Mouse (Mus musculus): ENCODE measurements around the gene Ccdc103. TPM values are rescaled to one million over a fixed set of nuclear protein-coding genes. Genes with fewer than 3 reads are reported as not detected.

The Ccdc103 gene
- 0.79 and 1.2 TPM in 2 replicates for polyA plus RNA-seq (2015; fragmentation: Nextera tagmentation; extraction: Ambion mirVana)

DNA sequence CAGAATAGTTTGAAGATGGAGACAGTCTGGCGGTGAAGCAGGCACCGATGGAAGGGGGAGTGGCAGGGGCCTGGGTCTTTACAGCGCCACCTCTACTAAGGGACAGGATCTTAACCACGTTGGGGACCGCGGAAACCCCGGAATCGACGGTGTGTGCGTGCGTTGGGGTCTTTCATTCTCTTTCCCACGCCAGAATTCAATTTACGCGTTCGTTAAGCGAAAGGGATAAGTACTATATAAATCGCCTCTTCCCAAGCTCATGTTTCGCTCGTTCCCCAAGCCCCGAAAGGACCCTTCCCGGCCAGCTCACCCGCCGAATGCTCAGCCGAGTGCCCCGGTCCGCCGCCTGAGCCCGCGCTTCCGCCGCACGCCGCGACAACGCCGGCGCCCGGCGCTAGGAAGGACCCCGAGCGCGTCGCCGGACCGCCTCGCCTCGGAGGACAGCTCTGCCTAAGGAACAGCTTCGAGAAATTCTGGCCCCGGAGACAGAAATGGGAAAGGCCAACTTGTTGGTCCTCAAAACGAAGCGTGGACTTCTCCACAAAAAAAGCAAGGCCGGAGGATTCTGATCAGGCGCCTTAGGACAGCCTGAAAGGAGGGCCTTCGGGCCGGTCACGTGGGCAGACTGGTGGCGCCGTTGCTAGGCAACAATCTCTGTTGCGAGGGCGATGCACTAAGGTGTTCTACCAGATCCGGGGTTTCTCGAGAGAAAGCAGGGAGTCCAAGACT lies at the start of gene Ccdc103, which contains the start of gene Eftud2:
Gene Ccdc103 (plus strand): TSS at position 620 of the 729 bp plus-strand sequence.
Gene Eftud2 (minus strand): TSS at position 401 of the 729 bp plus-strand sequence.
- H3K4me1 ChIP-seq: peaks cover 14% of the 10 kb centered on the region
- WGBS: under 1% methylated on average over 62 of the region's 62 CpGs
- peak; percentile 60; the same call in 1 of the 2 replicates for ATAC-seq (ENCODE audit: insufficient number of reproducible peaks, insufficient read depth, low FRiP score, low TSS enrichment, low read depth)

GRCm38 (mm10) chr11:102832700-102833297 lies 48.2 kb upstream of the Ccdc103 start:
- no peak for ATAC-seq (ENCODE audit: insufficient number of reproducible peaks, insufficient read depth, low FRiP score, low TSS enrichment, low read depth)
- H3K4me2 ChIP-seq: no peak overlapping the region
- no peaks in the 10 kb centered on the region for H3K27me3 ChIP-seq
- peaks cover 7% of the 10 kb centered on the region for H3K4me1 ChIP-seq
- H3K9ac ChIP-seq: 0 out of 2 replicates have a peak overlapping the region, but pooled peaks have one; percentile 2
- H3K36me3 ChIP-seq: peaks cover 17% of the 10 kb centered on the region
- 55% methylated on average over 18 of the region's 18 CpGs for WGBS
- peak overlapping the region; percentile 23; the same call in 1 of the 2 replicates for H3K27ac ChIP-seq
- no peak overlapping the region for H3K4me3 ChIP-seq
- H3K9me3 ChIP-seq: no peaks in the 10 kb centered on the region

More for the DNA sequence above, at the start of gene Ccdc103, which contains the start of gene Eftud2:
- Histone ChIP-seq H3K9ac (peak within 1 kb of the TSS; percentile 89), H3K4me3 (peak within 1 kb of the TSS; percentile 85), H3K27ac (peak within 1 kb of the TSS; percentile 84), H3K4me2 (peak within 1 kb of the TSS; percentile 69), H3K36me3 (peaks cover 19% of the 10 kb centered on the region), H3K9me3 (no peaks in the 10 kb centered on the region), H3K27me3 (peaks cover 19% of the 10 kb centered on the region)

- Histone ChIP-seq H3K9me3 (no peaks in the 10 kb centered on the region), H3K36me3 (peaks cover 31% of the 10 kb centered on the region), H3K27ac (no peak overlapping the region), H3K9ac (no peak overlapping the region), H3K4me2 (no peak overlapping the region), H3K4me3 (no peak overlapping the region), H3K27me3 (no peaks in the 10 kb centered on the region), H3K4me1 (peaks cover 5% of the 10 kb centered on the region; the same call in 1 of the 2 replicates)
- 83% methylated on average over 10 of the region's 10 CpGs for WGBS
- no peak for ATAC-seq (ENCODE audit: insufficient number of reproducible peaks, insufficient read depth, low FRiP score, low TSS enrichment, low read depth)
Measured at GRCm38 (mm10) chr11:102834219-102834618, 46.8 kb upstream of the Ccdc103 start.

- H3K4me2 ChIP-seq: no peak within 1 kb of the TSS
- no peak within 1 kb of the TSS for H3K9ac ChIP-seq
- H3K4me3 ChIP-seq: no peak within 1 kb of the TSS
- ATAC-seq (ENCODE audit: insufficient number of reproducible peaks, insufficient read depth, low FRiP score, low TSS enrichment, low read depth): no peak
- peaks cover 44% of the 10 kb centered on the region for H3K36me3 ChIP-seq
- H3K9me3 ChIP-seq: no peaks in the 10 kb centered on the region
- H3K27me3 ChIP-seq: no peaks in the 10 kb centered on the region
- 80% methylated on average over 4 of the region's 4 CpGs for WGBS
- H3K27ac ChIP-seq: no peak within 1 kb of the TSS
- peaks cover 5% of the 10 kb centered on the region; the same call in 1 of the 2 replicates for H3K4me1 ChIP-seq
Measured at GRCm38 (mm10) chr11:102835549-102835948, 45.5 kb upstream of the Ccdc103 start, which contains the start of gene Higd1b. Gene Higd1b, plus strand, starts transcription at chr11:102835849.

DNA sequence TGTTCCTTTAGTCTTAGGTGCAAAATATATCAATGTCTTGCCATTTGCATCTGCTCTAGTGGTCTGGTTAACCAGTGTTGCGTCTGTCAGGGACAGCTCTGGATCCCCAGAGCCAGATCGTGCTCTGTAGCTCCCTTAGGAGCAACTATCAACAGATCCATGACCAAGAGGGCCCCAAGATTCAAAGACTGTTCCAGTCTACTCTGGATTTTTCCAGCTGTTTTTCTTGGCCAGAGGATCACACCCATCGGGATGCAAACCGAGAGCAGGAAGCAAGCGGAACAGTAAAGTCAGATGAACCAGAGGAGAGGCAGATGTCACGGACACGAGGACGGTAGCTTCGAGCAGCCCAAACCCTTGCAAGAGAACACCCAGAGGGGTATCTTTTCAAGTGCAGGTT lies 44.9 kb upstream of the Ccdc103 start:
- no peak overlapping the region for H3K27ac ChIP-seq
- H3K36me3 ChIP-seq: peaks cover 49% of the 10 kb centered on the region
- H3K9me3 ChIP-seq: no peaks in the 10 kb centered on the region
- peaks cover 5% of the 10 kb centered on the region; the same call in 1 of the 2 replicates for H3K4me1 ChIP-seq
- H3K9ac ChIP-seq: no peak overlapping the region
- WGBS: 76% methylated on average over 9 of the region's 9 CpGs
- ATAC-seq (ENCODE audit: insufficient number of reproducible peaks, insufficient read depth, low FRiP score, low TSS enrichment, low read depth): no peak
- no peak overlapping the region for H3K4me2 ChIP-seq
- H3K4me3 ChIP-seq: no peak overlapping the region
- no peaks in the 10 kb centered on the region for H3K27me3 ChIP-seq

DNA sequence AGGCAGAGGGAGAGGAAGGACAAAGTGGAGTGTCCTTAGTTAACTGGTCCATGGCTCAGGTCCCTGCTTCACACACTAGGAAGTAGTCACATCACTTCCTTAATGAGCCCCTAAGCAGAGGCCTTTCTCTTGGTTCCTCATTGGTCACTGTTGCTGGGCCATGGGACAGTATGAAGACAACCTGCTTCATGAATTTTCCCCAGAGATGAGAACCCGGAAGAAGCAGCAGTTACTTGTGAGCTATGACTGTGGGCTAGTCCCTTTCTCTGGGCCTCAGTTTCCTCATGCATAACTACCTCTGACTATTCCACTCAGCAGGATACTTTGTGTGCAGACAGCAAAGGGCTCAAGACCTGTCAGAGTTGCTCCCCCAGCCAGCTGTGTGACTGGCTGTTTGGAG lies 43.6 kb upstream of the Ccdc103 start:
- WGBS: 97% methylated on average over 1 of the region's 1 CpGs
- Histone ChIP-seq H3K36me3 (peaks cover 61% of the 10 kb centered on the region), H3K9me3 (no peaks in the 10 kb centered on the region), H3K27ac (no peak overlapping the region), H3K27me3 (no peaks in the 10 kb centered on the region), H3K4me3 (no peak overlapping the region), H3K4me2 (no peak overlapping the region), H3K4me1 (peaks cover 5% of the 10 kb centered on the region; the same call in 1 of the 2 replicates), H3K9ac (no peak overlapping the region)
- no peak for ATAC-seq (ENCODE audit: insufficient number of reproducible peaks, insufficient read depth, low FRiP score, low TSS enrichment, low read depth)

- Histone ChIP-seq H3K27me3 (no peaks in the 10 kb centered on the region), H3K9ac (no peak overlapping the region), H3K9me3 (no peaks in the 10 kb centered on the region), H3K27ac (no peak overlapping the region), H3K4me3 (no peak overlapping the region), H3K36me3 (peaks cover 69% of the 10 kb centered on the region), H3K4me2 (no peak overlapping the region), H3K4me1 (peaks cover under 1% of the 10 kb centered on the region; the same call in 1 of the 2 replicates)
- 86% methylated on average over 2 of the region's 2 CpGs for WGBS
- no peak for ATAC-seq (ENCODE audit: insufficient number of reproducible peaks, insufficient read depth, low FRiP score, low TSS enrichment, low read depth)
Measured at GRCm38 (mm10) chr11:102838126-102838525, 42.9 kb upstream of the Ccdc103 start.

DNA sequence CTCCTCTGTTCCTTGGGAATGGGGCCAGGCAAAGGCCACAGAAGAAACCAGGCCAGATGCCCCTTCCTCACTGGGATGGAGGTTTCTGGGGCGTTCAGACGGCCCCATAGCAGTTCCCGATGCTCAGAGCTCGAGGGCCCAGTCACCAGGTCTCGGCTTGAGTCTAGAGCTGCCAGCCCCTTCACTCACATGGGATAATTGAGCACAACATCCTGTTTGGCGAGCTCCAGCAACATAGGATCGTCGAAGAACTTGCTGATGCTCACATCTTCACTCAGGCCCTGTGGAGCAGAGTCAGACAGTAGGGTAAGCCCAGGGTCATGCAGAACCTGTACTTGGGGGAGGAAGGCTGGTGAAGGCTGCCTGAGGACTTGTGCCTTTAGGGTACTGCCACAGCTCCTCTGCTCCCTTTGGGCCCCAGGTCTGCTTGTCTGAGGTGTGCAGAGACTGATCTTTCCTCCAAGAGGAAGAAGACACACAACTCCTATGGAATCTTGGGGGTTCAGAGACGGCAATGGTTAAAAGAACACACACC lies 42.3 kb upstream of the Ccdc103 start:
- no peaks in the 10 kb centered on the region for H3K9me3 ChIP-seq
- H3K4me3 ChIP-seq: no peak overlapping the region
- no peaks in the 10 kb centered on the region for H3K27me3 ChIP-seq
- no peaks in the 10 kb centered on the region for H3K4me1 ChIP-seq
- no peak overlapping the region for H3K9ac ChIP-seq
- WGBS: 78% methylated on average over 9 of the region's 9 CpGs
- peaks cover 74% of the 10 kb centered on the region for H3K36me3 ChIP-seq
- H3K27ac ChIP-seq: no peak overlapping the region
- no peak for ATAC-seq (ENCODE audit: insufficient number of reproducible peaks, insufficient read depth, low FRiP score, low TSS enrichment, low read depth)
- H3K4me2 ChIP-seq: no peak overlapping the region

DNA sequence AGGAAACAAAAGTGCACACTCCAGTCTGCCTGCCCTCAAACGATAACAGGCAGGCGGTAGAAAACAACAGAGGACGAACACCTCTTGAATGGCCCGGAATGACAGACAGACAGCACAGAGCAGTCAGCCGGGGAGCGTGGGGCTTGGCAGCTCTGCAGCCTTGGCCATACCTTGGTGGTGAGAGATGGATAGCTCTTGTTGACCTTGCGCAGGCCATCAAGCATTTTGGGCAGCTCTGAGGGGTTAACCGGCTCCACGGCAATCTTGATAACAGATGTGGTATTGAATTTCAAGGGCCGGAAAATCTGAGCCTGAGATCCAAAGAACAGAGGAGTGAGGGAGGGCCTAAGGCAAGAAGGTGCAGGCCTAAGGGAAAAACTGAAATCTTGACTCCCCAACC lies 35.1 kb upstream of the Ccdc103 start:
- Histone ChIP-seq H3K4me2 (no peak overlapping the region), H3K9me3 (no peaks in the 10 kb centered on the region), H3K4me3 (no peak overlapping the region), H3K27ac (no peak overlapping the region), H3K9ac (no peak overlapping the region), H3K4me1 (no peaks in the 10 kb centered on the region), H3K27me3 (no peaks in the 10 kb centered on the region), H3K36me3 (peaks cover 100% of the 10 kb centered on the region)
- ATAC-seq (ENCODE audit: insufficient number of reproducible peaks, insufficient read depth, low FRiP score, low TSS enrichment, low read depth): no peak
- 68% methylated on average over 10 of the region's 10 CpGs for WGBS

GRCm38 (mm10) chr11:102851883-102852282 lies 29.1 kb upstream of the Ccdc103 start:
- no peak overlapping the region for H3K4me2 ChIP-seq
- ATAC-seq (ENCODE audit: insufficient number of reproducible peaks, insufficient read depth, low FRiP score, low TSS enrichment, low read depth): no peak
- WGBS: 66% methylated on average over 5 of the region's 5 CpGs

GRCm38 (mm10) chr11:102853760-102854159 lies 27.2 kb upstream of the Ccdc103 start:
- no peak for ATAC-seq (ENCODE audit: insufficient number of reproducible peaks, insufficient read depth, low FRiP score, low TSS enrichment, low read depth)
- Histone ChIP-seq H3K27ac (no peak overlapping the region), H3K9me3 (peaks cover 2% of the 10 kb centered on the region; the same call in 1 of the 2 replicates), H3K36me3 (peaks cover 84% of the 10 kb centered on the region), H3K4me1 (peaks cover 15% of the 10 kb centered on the region), H3K27me3 (no peaks in the 10 kb centered on the region), H3K9ac (no peak overlapping the region), H3K4me3 (no peak overlapping the region), H3K4me2 (no peak overlapping the region)

More at GRCm38 (mm10) chr11:102851883-102852282, 29.1 kb upstream of the Ccdc103 start:
- Histone ChIP-seq H3K27me3 (no peaks in the 10 kb centered on the region), H3K4me1 (peaks cover 15% of the 10 kb centered on the region), H3K4me3 (no peak overlapping the region), H3K36me3 (peaks cover 85% of the 10 kb centered on the region), H3K27ac (no peak overlapping the region), H3K9me3 (peaks cover 2% of the 10 kb centered on the region; the same call in 1 of the 2 replicates), H3K9ac (no peak overlapping the region)

Measured in embryonic facial prominence, embryonic 13.5 days (tissue).